Mouse (Mus musculus): ENCODE results near the gene Gm5767. TPM values are rescaled to one million over a fixed set of nuclear protein-coding genes. Genes with fewer than 3 reads are reported as not detected.
"Not testable (repeated sequence)": the region's sequence is repeated elsewhere in the genome, so short reads cannot be mapped to it uniquely, and the experiment has no call there.

The Gm5767 gene
- polyA plus RNA-seq, 1 experiment: not detected

- no peak for DNase-seq (ENCODE audit: extremely low spot score in 1 of 2, low spot score in 1 of 2)
Observed at GRCm38 (mm10) chr16:8699556-8699955, 19.0 kb downstream of the Gm5767 start.

DNA sequence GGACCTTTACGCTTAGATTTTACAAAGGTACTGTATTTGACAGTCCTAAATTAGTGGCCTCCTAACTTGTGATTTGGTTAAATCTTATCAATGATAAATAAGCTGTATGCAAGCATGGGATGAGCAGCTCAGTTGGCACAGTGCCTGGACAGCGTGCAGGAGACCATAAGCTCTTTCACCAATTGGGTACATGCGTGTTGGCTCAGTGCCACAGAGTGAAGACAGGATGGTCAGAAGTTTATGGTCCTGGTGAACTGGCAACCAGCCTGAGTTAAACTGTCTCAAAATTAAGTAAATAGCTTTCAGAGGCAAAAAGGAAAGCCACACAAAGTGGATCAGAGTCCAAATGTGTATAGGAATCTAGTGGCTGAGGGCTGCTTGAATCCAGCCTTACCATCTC, 20.0 kb downstream of the Gm5767 start:
- DNase-seq (ENCODE audit: extremely low spot score in 1 of 2, low spot score in 1 of 2): no peak

DNA sequence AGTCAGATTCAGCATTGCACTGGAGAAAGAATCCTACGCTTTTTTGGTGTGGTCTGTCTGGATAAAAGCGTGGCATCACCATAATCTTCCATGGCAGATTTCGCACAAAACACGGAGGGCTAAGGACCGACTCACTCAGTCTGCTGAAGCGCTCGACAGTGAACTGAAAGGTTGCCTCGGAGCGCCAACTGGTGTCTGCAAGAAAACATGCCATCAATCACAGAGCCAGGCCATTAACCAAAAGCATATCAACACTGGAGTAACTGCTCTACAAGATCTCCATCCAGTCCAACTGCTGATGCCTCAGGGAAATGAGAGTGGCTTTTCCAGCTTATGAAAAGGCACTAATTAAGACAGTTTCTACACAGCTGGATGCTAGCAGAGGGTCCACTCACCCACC, 31.4 kb downstream of the Gm5767 start:
- peak in 1 of 2 experiments; percentile 27 for DNase-seq (ENCODE audit: extremely low spot score in 1 of 2, low spot score in 1 of 2)

DNA sequence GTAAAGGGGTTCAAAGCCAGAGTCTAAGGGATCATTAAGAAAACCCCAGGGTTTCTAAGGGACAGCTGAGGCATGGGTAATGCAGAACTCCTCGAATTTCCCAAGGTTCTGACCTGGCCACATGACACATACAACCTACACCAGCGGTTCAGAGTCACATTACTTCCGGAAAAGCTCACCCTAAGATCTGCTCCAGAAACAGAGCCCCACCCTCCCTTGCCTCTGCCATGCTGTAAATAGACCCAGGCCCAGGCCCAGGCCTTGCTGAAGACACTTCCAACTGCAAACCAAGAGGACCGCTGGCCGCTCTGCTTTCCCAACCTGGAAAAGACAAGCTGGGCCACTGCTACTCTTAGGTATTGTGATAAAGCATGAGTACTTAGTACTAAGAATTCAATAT, 34.3 kb downstream of the Gm5767 start:
- no peak for DNase-seq (ENCODE audit: extremely low spot score in 1 of 2, low spot score in 1 of 2)

DNA sequence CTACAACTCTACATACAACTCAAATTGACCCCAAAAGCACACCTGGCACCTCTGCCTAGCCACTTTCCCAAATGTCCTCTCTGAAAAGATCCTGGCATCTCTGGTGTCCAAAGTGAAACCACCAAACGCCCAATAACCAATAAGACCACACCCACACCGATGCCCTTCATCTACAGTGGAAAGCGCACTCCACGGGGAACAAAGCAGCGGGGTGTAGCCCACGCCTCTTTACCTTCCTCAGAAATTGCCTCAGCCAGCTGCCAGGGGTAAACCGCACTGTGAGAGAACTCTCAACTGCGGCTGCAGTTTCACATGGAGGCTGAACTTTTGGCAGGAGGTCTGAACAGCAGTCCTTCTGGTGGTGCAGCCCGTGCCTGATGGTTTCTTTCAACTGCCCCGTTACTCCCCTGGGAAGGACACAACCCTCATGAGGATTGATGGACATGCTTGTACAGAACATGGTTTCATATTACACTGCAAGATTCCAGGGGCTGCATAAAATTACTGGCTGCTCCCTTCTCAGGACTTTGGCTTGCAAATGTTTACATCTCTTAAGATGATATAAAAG, 35.0 kb downstream of the Gm5767 start:
- DNase-seq (ENCODE audit: extremely low spot score in 1 of 2, low spot score in 1 of 2): no peak

DNA sequence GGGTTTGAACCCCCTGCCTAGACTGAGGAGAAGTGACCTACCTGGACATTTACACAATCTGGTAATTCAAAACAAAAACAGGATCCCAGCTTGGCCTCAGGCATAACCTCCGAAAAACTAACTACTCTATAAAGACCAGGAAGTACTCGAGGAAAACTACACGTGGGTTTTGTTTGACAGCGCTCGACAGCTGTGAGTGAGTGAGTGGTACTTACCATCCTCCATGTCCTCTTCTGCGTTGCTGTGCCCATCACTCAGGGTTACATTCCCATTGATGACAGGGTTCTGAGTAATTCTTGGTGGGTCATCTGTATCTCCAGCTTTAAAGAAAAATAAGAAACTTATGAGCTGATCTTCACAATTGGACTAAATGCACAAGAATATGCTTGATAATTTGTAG, 35.7 kb downstream of the Gm5767 start:
- DNase-seq (ENCODE audit: extremely low spot score in 1 of 2, low spot score in 1 of 2): no peak

- DNase-seq (ENCODE audit: extremely low spot score in 1 of 2, low spot score in 1 of 2): no peak
Observed at GRCm38 (mm10) chr16:8717744-8718143, 37.2 kb downstream of the Gm5767 start.

GRCm38 (mm10) chr16:8720447-8720846, 39.9 kb downstream of the Gm5767 start:
- no peak for DNase-seq (ENCODE audit: extremely low spot score in 1 of 2, low spot score in 1 of 2)

DNA sequence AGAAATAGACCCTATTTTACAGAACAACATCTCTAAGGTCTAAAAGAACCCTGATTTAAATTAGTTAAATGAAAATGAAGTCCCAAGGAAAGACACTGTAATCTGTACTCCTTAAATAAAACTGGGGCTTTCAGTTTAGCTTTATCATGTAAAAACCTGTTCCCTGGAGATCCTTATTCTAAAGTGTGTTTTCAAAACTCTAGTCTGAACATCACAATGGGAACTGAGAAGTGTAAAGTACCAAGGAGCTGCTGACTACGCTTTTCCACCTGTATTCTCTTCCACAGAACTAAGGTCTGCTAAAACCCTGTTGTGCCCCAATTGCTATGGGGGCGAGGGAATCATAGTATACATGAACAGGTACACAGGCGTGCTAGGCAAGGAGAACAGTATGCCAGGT, 43.5 kb downstream of the Gm5767 start:
- no peak for DNase-seq (ENCODE audit: extremely low spot score in 1 of 2, low spot score in 1 of 2)

DNA sequence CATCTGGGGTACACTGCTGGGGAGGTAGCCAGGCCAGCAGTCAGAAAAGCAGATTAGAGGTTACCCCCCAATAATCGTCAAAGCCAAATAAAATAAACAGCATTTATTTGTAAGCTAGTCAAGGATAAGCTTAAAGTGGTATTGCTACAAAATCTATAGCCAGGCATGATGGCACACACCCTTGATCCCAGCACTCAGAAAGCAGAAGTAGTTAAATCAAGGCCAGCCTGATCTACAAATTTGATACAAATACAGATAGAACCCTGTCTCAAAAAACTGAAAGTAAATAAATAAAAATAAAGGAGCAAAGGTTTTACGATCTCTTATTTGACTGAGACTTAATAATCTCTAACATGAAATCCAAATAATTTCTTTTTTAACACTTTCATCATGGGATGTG, 45.2 kb downstream of the Gm5767 start:
- no peak for DNase-seq (ENCODE audit: extremely low spot score in 1 of 2, low spot score in 1 of 2)

- DNase-seq (ENCODE audit: extremely low spot score in 1 of 2, low spot score in 1 of 2): no peak
Observed at GRCm38 (mm10) chr16:8728111-8728748, 47.7 kb downstream of the Gm5767 start.

DNA sequence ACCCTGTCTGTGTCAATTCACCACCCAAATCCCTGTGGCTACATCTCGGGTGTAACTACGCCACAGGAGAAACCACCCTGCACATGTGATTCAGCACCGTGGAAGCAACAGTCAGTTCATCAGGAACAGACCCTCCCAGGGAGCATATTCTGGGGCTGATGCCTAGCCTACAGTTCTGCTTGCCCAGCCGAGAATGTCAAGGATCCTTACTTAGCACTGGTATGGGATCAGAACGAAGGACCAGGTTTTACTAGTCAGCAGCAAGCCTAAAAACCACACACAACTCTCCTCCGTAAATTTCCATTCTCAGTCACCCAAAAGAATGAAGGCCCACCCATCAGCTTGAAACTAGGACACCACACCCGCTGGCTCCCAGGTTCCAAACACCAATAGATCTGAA, 51.1 kb downstream of the Gm5767 start:
- no peak for DNase-seq (ENCODE audit: extremely low spot score in 1 of 2, low spot score in 1 of 2)

DNA sequence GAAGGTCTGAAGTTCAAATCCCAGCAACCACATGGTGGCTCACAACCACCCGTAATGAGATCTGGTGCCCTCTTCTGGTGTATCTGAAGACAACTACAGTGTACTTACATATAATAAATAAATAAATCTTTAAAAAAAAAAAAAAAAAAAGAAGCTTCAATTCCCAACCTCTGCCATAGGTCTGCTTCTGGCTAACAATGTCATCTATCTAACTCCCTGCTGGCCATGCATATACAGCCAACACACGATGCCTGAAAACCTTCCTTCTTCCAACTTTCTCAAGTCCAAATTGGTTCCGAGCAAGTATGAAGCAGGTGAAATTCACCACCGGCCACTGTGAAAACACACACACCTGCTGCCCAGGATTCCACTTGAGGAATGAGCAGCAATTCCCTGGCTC, 51.9 kb downstream of the Gm5767 start:
- DNase-seq (ENCODE audit: extremely low spot score in 1 of 2, low spot score in 1 of 2): not testable (repeated sequence)

Other genes starting within 250 kb of the Gm5767 start
- gene Mettl22, start 210.0 kb upstream of the Gm5767 start, polyA plus RNA-seq (2012; rRNA removed): 67.8 and 74.2 TPM in 2 replicates
- gene Abat, start 167.3 kb upstream of the Gm5767 start, polyA plus RNA-seq (2012; rRNA removed): 198 and 208 TPM in 2 replicates
- gene Pmm2, start 43.1 kb upstream of the Gm5767 start, polyA plus RNA-seq (2012; rRNA removed): 45.3 and 48.4 TPM in 2 replicates
- 16.8 and 18.2 TPM in 2 replicates for gene Tmem186, start 43.1 kb upstream of the Gm5767 start, polyA plus RNA-seq (2012; rRNA removed)
- 28.2 and 31.1 TPM in 2 replicates for gene Carhsp1, start 8.6 kb upstream of the Gm5767 start, polyA plus RNA-seq (2012; rRNA removed)
- 110 and 118 TPM in 2 replicates for gene Usp7, start 111.5 kb downstream of the Gm5767 start, polyA plus RNA-seq (2012; rRNA removed)
- 47.8 and 47.9 TPM in 2 replicates for gene 1810013L24Rik, start 149.3 kb downstream of the Gm5767 start, polyA plus RNA-seq (2012; rRNA removed)